Comparison of ENCODE assay signal across 25 mouse cellular contexts in the genomic region with DNA sequence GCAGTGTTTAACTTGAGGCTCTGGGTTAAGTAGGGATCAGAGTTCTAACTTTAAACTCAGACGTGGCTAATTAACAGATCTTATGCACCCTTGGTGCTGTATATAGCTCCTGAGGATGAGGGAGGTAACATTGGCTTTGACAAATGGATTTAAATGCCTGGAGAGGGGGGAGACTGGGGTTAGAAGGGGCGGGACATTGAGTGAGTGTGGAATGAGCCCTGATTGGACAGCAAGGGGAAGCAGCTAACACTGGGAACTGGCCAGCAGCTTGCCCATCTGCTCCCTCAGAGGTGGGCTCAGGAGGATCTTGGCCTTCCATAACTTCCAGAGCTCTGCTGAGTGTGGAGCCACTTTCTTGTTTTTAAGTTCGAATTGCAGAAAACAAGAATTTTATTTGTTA.
DNase-seq lines count a peak whose midpoint lies in the region; ATAC-seq lines count a peak whose summit lies in the region.
"Had no signal": no experiment of that assay in that cellular context is flagged by ENCODE, and none has a peak within 500 bp of the region (broad histone marks: within the 10 kb centered on the region; RNA-seq: fewer than 3 reads in every experiment).

No protein-coding gene starts in this region.

- H3K27ac ChIP-seq in forebrain, embryonic 12.5 days, result no peak overlapping the region
- H3K27ac ChIP-seq in forebrain, embryonic 15.5 days (replicated peaks), result no peak overlapping the region
- H3K27ac ChIP-seq: hindbrain, embryonic 14.5 days; intestine, embryonic 15.5 days; limb, embryonic 13.5 days; liver, embryonic 12.5 days; stomach, postnatal 0 days had no signal

- no peaks in the 10 kb centered on the region for H3K27me3 ChIP-seq in forebrain, embryonic 12.5 days
- no peaks in the 10 kb centered on the region for H3K27me3 ChIP-seq in forebrain, embryonic 15.5 days
- H3K27me3 ChIP-seq: intestine, embryonic 15.5 days; limb, embryonic 13.5 days; liver, embryonic 12.5 days had no signal

- H3K36me3 ChIP-seq in forebrain, embryonic 12.5 days (replicated peaks), result peaks cover 69% of the 10 kb centered on the region
- H3K36me3 ChIP-seq in forebrain, embryonic 15.5 days, result peaks cover 61% of the 10 kb centered on the region

- ATAC-seq in cerebellum, adult (ENCODE audit: insufficient number of reproducible peaks, low FRiP score, low TSS enrichment), result peak; percentile 45; the same call in 1 of the 2 replicates
- ATAC-seq in forebrain, embryonic 12.5 days (ENCODE audit: low FRiP score), result 0 out of 2 replicates have a peak, but pooled peaks have one; percentile 17
- ATAC-seq in forebrain, embryonic 15.5 days (replicated peaks), result no peak
- ATAC-seq: activated CD4-positive, CD25-positive, alpha-beta regulatory T cell, adult 4 months; forebrain, postnatal 0 days; intestine, embryonic 15.5 days; liver, embryonic 12.5 days had no signal

- H3K4me2 ChIP-seq in forebrain, embryonic 12.5 days, result no peak overlapping the region
- no peak overlapping the region for H3K4me2 ChIP-seq in forebrain, embryonic 15.5 days (replicated peaks)
- H3K4me2 ChIP-seq: hindbrain, embryonic 14.5 days; intestine, embryonic 15.5 days; limb, embryonic 13.5 days; liver, embryonic 12.5 days had no signal

- WGBS in forebrain, embryonic 12.5 days, result 52% methylated on average over 3 of the region's 3 CpGs
- WGBS in forebrain, embryonic 15.5 days, result 58% methylated on average over 3 of the region's 3 CpGs

- no peak overlapping the region for H3K4me3 ChIP-seq in forebrain, embryonic 12.5 days (replicated peaks)
- H3K4me3 ChIP-seq in forebrain, embryonic 15.5 days, result no peak overlapping the region
- H3K4me3 ChIP-seq: intestine, embryonic 15.5 days; limb, embryonic 13.5 days; liver, embryonic 12.5 days; myocyte had no signal

- H3K4me1 ChIP-seq in forebrain, embryonic 12.5 days, result 0 out of 2 replicates have a peak, but pooled peaks cover 3% of the 10 kb centered on the region
- H3K4me1 ChIP-seq in forebrain, embryonic 15.5 days, result 0 out of 2 replicates have a peak, but pooled peaks cover 3% of the 10 kb centered on the region
- H3K4me1 ChIP-seq: intestine, embryonic 15.5 days; limb, embryonic 13.5 days; liver, embryonic 12.5 days had no signal

- DNase-seq in cerebellum, adult 11 months, result no peak
- peak; percentile 73 for DNase-seq in brain, adult 2 months (ENCODE audit: low read depth, low spot score)
- peak; percentile 92 for DNase-seq in retina, adult 2 months (ENCODE audit: low read depth, low spot score)
- DNase-seq in lung, postnatal 10 days, result no peak
- no peak for DNase-seq in lung, postnatal 4 days
- DNase-seq: adrenal gland, adult 8-10 months; forebrain, postnatal 0 days; gastrocnemius, postnatal 36 days; kidney, adult 8-10 months; kidney, postnatal 14 days; layer of hippocampus, postnatal 36 days; lung, adult 18-20 months; lung, postnatal 14 days; midbrain, embryonic 14.5 days; right cerebral cortex, postnatal 14 days had no signal

- no peaks in the 10 kb centered on the region for H3K9me3 ChIP-seq in forebrain, embryonic 12.5 days
- no peaks in the 10 kb centered on the region for H3K9me3 ChIP-seq in forebrain, embryonic 15.5 days
- H3K9me3 ChIP-seq: intestine, embryonic 15.5 days; limb, embryonic 13.5 days; liver, embryonic 12.5 days had no signal

- H3K9ac ChIP-seq in forebrain, embryonic 12.5 days, result no peak overlapping the region
- no peak overlapping the region for H3K9ac ChIP-seq in forebrain, embryonic 15.5 days (replicated peaks)
- H3K9ac ChIP-seq: forebrain, postnatal 0 days; hindbrain, embryonic 14.5 days; intestine, embryonic 15.5 days; limb, embryonic 13.5 days; liver, embryonic 12.5 days had no signal

Comparison
In these comparisons a context has a peak if more than half of its experiments do, and no peak if none do; other contexts are left out.
1. DNase-seq: peak in brain, adult 2 months (single experiment) and retina, adult 2 months (single experiment); none in cerebellum, adult 11 months (single experiment), lung, postnatal 10 days (single experiment) and lung, postnatal 4 days (0 of 2).